Mouse (Mus musculus) macrophage (primary cell): ENCODE data around the gene Cers6. TPM values are rescaled to one million over a fixed set of nuclear protein-coding genes. Genes with fewer than 3 reads are reported as not detected.

Source experiments
- H3K27ac ChIP-seq: fragments of 350-480 bp; formaldehyde crosslinking; 2 replicates; pipeline ENCODE4 v1.9.0; 2021
- H3K36me3 ChIP-seq: fragments of 350-480 bp; formaldehyde crosslinking; 2 replicates; pipeline ENCODE4 v1.9.0; 2021; ENCODE audit errors: inconsistent target
- H3K4me3 ChIP-seq: fragments of 350-480 bp; formaldehyde crosslinking; 2 replicates; pipeline ENCODE4 v1.9.0; 2021; ENCODE audit errors: inconsistent target
- H3K79me2 ChIP-seq: fragments of 350-480 bp; formaldehyde crosslinking; 2 replicates; pipeline ENCODE4 v1.9.0; 2021; ENCODE audit errors: inconsistent target
- WGBS: methylation state at CpG from one replicate; pipeline ENCODE4 v1.1.7; 2026; ENCODE audit warnings: inconsistent platforms; ENCODE audit not compliant: missing documents; 5-methylcytosine and 5-hydroxymethylcytosine counted together
- polyA plus RNA-seq: library from polyadenylated mRNA; stranded (reverse); fragments of 250-400 nt; gene quantifications from 3 replicates; pipeline ENCODE4 v1.2.4, GENCODE M21; 2018; ENCODE audit warnings: inconsistent platforms

Cers6 gene
- polyA plus RNA-seq, 1 experiment from 2014 or later = 26.4 TPM

DNA sequence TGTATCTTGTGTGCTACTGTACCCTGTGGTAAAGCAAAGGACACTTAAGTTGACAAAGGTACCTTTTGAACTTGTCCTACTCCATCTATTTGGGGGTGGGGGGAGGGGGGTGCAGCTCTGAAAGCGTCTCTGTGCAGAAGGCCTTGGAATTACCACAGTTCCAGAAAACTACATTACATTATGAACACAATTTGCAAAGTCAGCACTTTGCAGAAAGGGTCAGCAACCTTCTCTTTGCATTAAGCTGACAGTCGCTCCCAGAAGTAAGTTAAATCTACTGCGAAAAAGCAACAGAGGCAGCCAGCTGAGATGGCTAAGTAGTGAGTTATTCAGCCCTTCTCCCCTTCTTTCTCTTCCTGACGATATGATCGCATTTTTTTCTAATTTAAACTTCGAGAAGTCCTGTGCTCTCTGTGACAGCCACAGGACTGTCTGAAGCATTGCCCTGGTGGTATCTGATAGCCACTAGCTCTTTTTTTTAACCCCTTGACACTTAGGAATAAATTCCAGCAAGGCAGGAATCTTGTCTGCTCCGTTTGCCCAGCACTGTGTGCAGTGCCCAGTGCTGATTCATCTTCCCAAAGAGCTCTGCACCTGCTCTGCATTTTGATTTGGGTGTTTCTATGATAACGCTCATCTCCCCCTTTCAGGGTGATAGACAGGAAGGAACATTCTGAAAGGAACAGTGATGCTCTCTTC is 221.4 kb downstream of the Cers6 start:
- no peak overlapping the region for H3K27ac ChIP-seq
- no peaks in the 10 kb centered on the region for H3K79me2 ChIP-seq
- H3K4me3 ChIP-seq = no peak overlapping the region
- WGBS = 93% methylated on average over 8 of the region's 8 CpGs
- H3K36me3 ChIP-seq = peaks cover 34% of the 10 kb centered on the region

DNA sequence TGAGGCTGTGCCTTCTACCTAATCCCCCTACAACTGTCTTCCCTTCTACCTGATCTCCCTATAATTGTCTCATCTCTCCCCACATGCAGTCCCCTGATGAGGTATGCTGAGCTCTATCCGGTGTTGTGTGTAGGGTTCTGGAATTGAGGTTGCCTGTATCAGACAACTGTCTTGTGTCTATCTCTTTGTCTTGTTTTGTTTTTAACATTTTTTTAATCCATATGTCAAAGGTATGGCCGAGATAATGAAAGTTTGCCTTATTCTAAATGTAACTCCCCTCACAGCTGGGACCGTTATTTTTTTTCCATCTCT is 221.9 kb downstream of the Cers6 start:
- no peak overlapping the region for H3K4me3 ChIP-seq
- H3K79me2 ChIP-seq = no peaks in the 10 kb centered on the region
- no peak overlapping the region for H3K27ac ChIP-seq
- H3K36me3 ChIP-seq = peaks cover 37% of the 10 kb centered on the region
- 97% methylated on average over 3 of the region's 3 CpGs for WGBS

DNA sequence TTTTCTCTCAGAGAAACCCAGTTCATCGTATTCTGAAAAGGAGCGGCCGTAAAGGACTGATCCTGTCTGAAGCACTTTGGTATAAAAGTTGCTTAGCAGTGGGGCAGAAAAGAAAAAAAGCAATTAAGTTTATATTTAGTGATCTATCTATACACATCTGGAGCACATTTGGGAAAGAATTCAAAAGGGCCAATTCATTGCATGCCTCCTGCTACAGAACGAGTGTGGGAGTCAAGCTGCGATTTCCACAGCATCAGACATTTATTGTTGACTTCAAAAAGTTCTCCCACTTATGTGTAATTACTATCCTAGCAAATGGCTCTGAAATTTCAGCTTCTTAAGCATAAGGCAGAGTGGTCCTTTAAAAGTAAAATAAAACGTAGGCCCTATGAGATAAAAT is 223.2 kb downstream of the Cers6 start:
- Histone ChIP-seq H3K79me2 (no peaks in the 10 kb centered on the region), H3K27ac (no peak overlapping the region), H3K36me3 (peaks cover 41% of the 10 kb centered on the region), H3K4me3 (no peak overlapping the region)
- 96% methylated on average over 6 of the region's 6 CpGs for WGBS

DNA sequence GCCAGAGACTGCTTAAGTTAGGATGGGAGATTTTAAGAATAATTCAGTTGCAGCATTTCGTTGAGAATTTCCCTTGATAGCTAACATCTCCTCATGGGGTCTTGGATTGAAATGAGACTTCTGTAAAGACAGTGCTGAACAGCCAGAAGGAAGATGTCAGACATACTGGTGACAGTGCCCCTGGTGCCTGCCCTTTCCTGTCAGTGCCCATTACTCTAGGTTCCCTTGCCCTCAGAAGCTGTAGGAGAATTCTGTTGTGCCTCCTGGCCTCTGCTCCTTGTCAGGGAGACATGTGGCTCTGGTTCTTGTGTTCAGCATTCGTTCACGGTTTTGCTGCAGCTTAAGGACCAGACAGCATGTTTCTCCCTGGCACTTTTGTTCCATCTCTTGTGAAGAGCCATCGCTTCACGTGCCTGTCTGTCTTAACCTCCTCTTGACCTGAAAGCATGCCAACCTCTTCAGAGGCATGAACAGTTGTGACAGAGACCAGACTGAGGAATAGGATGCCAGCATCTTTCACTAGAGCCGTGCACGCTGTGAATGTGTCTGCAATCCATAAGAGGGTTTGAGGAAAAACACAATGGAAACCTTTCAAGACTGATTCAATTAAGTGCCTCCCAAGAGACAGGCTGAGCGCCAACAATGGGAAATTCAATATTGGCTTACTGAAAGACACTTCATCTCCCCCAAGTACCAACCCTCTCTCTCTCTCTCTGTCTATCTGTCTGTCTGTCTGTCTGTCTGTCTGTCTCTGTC is 225.4 kb downstream of the Cers6 start:
- no peaks in the 10 kb centered on the region for H3K79me2 ChIP-seq
- H3K36me3 ChIP-seq = peaks cover 37% of the 10 kb centered on the region
- no peak overlapping the region for H3K4me3 ChIP-seq
- H3K27ac ChIP-seq = no peak overlapping the region
- WGBS = 95% methylated on average over 8 of the region's 8 CpGs

DNA sequence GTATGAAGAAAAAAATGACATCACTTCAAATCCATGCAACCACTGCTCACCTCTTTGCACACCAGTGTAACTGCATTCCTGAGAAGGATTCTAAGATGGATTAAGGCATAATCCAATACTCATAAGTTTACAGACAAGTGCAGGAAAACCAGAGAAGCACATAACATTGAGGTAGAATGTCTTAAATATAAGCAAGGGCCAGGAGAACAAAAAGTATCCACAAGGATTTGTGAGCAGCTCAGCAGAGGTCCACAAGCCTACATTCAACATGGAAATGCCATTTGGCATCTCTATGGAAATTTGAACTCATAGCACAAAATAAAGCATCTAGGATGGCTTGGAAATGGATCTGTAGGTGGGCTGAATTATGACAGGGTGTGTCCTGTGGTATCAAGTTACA is 234.6 kb downstream of the Cers6 start:
- H3K79me2 ChIP-seq = no peaks in the 10 kb centered on the region
- H3K36me3 ChIP-seq = peaks cover 14% of the 10 kb centered on the region; the same call in 1 of the 2 replicates
- H3K4me3 ChIP-seq = no peak overlapping the region
- H3K27ac ChIP-seq = no peak overlapping the region

DNA sequence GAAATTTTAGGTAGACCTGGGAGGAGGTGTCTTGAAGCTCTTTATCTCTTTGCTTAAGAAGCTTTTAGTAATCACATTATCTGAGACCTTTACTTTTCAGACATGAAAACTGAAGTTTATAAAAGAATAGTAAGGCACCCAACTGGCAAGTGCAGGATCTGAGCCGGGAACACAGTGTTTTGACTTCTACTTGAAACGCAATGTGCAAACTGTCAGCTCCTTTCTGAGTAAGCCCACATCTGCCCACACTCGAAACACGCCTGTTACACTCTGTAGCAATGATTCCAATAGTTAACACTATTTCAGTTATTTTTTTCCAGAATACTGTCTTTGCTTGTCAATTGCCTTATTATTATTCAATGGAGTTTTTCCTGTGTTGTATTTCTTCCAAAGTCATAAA is 235.6 kb downstream of the Cers6 start:
- Histone ChIP-seq H3K79me2 (no peaks in the 10 kb centered on the region), H3K27ac (no peak overlapping the region)
- WGBS = 100% methylated on average over 4 of the region's 4 CpGs

DNA sequence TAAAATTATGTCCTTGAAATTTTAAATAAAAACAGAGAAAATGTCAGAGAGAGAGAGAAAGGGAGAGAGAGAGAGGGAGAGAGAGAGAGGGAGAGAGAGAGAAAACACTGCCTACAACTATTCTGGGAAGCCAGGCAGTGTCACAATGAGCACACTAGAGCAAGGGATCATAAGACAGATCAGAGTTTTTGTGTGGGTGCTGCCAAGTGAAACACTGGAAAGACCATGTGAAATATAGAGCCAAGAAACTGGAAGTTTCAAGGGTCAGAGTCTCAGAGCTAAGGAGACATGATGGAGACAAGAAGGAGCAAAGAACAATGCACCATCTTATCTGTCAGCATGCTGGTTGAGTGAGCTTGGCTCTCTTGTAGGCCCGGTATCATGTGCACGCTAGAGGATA is 236.3 kb downstream of the Cers6 start:
- no peak overlapping the region for H3K4me3 ChIP-seq
- no peak overlapping the region for H3K27ac ChIP-seq
- 97% methylated on average over 2 of the region's 2 CpGs for WGBS
- H3K79me2 ChIP-seq = no peaks in the 10 kb centered on the region
- H3K36me3 ChIP-seq = peaks cover 6% of the 10 kb centered on the region; the same call in 1 of the 2 replicates

More for the DNA sequence above, 235.6 kb downstream of the Cers6 start:
- H3K4me3 ChIP-seq = no peak overlapping the region
- peaks cover 13% of the 10 kb centered on the region; the same call in 1 of the 2 replicates for H3K36me3 ChIP-seq

DNA sequence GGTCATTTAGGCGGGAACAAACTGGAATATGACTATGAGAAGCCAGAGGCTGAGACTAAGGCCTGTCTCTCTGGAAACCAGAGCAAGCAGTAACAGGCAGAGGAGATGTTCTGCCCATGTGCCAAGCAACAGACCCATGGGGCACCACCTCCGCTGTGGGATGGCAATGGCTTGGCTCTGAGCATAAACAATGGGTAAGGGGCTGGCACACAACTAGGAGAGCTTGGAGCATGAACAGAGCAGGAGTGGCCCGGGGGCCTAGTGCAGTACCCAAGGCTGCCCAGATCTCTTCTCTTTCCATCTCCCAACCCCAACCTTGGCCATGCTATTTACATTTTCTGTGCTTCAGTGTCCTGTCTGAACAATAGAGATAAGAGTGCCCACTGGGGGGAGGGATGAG is 237.5 kb downstream of the Cers6 start:
- 97% methylated on average over 3 of the region's 3 CpGs for WGBS
- H3K4me3 ChIP-seq = no peak overlapping the region
- no peak overlapping the region for H3K27ac ChIP-seq
- H3K36me3 ChIP-seq = peaks cover 5% of the 10 kb centered on the region; the same call in 1 of the 2 replicates
- no peaks in the 10 kb centered on the region for H3K79me2 ChIP-seq

DNA sequence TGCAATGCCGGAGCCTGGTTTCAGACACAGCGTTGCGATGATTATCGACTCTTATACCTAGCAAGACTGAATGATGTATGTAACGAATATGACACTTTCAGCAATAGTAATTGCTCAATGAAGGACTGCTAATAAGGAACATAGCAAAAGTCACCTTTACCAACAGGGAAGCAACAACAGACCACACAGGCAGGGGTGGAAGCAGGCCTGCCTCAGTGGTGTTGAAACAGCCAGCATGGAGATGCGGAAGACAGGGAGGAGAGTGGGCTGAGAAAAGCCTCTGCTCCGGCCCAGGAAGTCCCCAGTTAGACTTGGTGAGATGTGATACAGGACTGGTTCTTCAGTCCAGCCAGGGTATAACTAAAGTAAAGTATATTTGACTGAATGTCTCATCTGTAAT is 237.9 kb downstream of the Cers6 start:
- no peaks in the 10 kb centered on the region for H3K79me2 ChIP-seq
- H3K4me3 ChIP-seq = no peak overlapping the region
- WGBS = 94% methylated on average over 7 of the region's 7 CpGs
- H3K27ac ChIP-seq = no peak overlapping the region
- peaks cover 5% of the 10 kb centered on the region; the same call in 1 of the 2 replicates for H3K36me3 ChIP-seq

DNA sequence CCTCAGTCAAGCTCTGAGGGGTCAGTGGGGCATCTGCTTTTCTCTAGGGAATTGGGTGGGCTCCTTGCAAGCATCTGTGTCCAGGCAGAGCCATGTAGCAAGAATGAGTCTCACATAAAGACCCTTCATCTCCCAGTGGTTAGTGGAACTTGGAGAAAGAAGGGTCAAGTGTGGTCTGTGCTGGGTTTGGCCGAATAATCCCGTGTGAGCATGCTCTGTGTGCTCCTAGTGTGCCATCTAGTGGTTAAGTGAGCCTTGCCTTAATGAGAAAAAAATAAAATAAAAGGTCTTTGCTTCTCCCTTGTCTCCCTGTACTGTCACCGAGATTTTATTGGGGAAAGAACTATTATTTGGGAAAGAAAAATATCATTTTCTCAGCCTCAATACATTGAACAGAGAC is 239.5 kb downstream of the Cers6 start:
- Histone ChIP-seq H3K4me3 (no peak overlapping the region), H3K79me2 (no peaks in the 10 kb centered on the region), H3K36me3 (peaks cover 14% of the 10 kb centered on the region; the same call in 1 of the 2 replicates), H3K27ac (no peak overlapping the region)
- 6% methylated on average over 3 of the region's 3 CpGs for WGBS

DNA sequence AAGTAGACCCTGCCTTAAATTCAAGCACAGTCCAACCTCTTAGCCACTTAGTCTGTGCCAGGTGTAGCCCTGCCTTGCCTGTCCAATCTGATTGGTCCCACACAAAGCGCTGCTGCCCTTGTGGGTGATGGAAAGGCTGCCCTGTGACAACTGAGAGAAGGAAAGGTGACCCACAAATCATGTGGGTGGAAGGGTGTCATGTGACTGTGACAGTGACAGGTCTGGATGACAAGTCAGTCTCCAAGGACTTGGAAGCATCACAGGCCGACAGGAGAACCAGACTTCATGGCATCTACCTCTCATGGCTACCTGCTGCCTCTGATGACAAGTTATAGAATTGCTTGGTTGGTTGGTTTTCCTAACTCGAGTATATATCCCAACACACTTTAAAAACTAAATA is 242.3 kb downstream of the Cers6 start:
- no peak overlapping the region for H3K4me3 ChIP-seq
- no peak overlapping the region for H3K27ac ChIP-seq
- no peaks in the 10 kb centered on the region for H3K79me2 ChIP-seq
- 85% methylated on average over 3 of the region's 3 CpGs for whole genome bisulfite sequencing
- peaks cover 8% of the 10 kb centered on the region for H3K36me3 ChIP-seq

DNA sequence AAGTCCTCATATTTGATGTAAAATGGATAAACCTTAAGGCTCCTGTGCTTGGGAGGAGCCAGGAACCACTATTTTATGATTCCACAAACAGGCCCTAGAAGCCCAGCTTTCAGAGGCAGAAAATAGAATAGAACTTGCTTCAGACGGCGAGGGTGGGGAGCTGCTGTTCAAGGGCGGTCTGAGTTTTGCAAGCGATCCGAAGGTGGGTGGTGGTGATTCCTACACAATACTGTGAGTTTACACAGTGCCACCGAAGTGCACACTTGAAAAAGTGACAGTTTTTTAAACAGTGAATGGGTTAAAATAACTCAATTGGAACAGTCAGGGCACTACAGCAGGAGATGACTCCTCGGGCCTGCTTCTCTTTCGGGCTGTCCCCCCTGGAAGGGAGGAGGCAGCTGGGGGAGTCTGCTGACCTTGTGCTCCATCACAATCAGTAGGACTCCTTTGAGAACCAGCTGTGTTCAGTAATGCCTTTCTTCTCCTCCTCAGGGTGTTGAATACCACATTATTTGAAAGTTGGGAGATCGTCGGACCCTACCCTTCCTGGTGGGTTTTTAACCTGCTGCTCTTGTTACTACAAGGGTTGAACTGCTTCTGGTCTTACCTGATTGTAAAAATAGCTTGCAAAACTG is 243.4 kb downstream of the Cers6 start:
- Histone ChIP-seq H3K4me3 (no peak overlapping the region), H3K27ac (no peak overlapping the region), H3K79me2 (no peaks in the 10 kb centered on the region), H3K36me3 (peaks cover 8% of the 10 kb centered on the region)
- 92% methylated on average over 10 of the region's 10 CpGs for WGBS

DNA sequence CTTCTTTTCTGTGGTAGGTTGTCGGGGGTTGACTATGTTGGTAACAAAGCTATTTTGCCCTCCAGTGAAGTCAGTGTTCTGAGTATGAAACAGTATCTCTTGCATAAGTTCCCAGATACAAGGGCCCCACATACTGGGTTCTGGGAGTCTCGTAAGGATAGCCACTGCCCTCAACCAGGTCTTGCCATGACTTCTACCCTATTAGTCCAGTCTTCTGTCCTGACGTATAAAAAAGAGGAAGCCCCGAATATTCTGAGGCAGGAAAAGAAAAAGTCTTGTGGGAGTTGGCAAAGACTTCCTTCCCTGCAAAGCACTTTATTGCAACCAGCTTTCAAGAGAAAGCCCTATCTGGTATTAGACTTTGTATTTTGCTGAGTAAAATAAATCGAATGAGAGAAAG is 248.0 kb downstream of the Cers6 start:
- H3K27ac ChIP-seq = peak overlapping the region; percentile 51
- no peak overlapping the region for H3K4me3 ChIP-seq
- 8% methylated on average over 5 of the region's 5 CpGs for WGBS
- peaks cover 43% of the 10 kb centered on the region for H3K36me3 ChIP-seq
- H3K79me2 ChIP-seq = no peaks in the 10 kb centered on the region

DNA sequence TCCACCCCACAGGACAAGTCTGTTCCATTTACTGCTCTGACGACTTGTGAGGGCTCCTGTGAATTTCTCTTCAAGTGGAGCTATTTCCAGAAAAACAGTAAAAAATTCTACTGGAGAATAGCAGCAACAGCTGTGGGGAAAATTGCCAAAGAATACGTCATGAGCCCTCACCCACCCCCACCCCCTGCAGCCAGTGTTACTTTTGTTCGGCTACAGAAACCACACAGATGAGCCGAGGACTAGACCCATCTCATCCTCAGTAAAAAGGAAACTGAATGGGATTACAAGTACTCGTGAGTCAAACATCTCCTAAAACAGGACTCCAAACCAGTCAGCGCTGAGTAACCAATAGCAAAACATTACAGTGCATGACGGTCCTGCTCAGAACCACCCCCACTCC is 248.5 kb downstream of the Cers6 start:
- Histone ChIP-seq H3K4me3 (no peak overlapping the region), H3K79me2 (no peaks in the 10 kb centered on the region), H3K36me3 (peaks cover 43% of the 10 kb centered on the region), H3K27ac (peak overlapping the region; percentile 51)
- 45% methylated on average over 7 of the region's 7 CpGs for WGBS

DNA sequence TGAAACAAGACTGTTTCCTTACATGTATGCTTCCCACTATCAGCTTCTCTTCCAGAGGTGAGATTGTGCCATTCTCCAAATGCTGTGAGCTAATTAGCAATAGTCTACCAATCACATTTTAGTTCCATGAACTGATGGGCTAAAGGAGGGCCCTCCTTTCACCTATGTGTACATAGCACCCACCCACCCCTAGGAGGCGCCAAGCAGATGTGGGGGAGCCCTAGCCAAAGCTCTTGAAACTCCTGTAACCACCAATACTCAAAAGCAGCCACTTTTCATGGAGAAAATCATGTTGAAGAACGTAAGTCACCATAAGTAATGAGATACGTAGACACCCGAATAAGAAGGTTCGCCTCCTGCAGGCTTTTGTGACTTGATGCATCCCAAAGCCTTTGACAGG is 251.4 kb downstream of the Cers6 start:
- H3K4me3 ChIP-seq = no peak overlapping the region
- H3K27ac ChIP-seq = no peak overlapping the region
- no peaks in the 10 kb centered on the region for H3K79me2 ChIP-seq
- H3K36me3 ChIP-seq = peaks cover 40% of the 10 kb centered on the region
- WGBS = 95% methylated on average over 5 of the region's 5 CpGs
